Mouse (Mus musculus) MEL (cell line): ENCODE measurements around the gene Tmem132c. TPM values are rescaled to one million over a fixed set of nuclear protein-coding genes. Genes with fewer than 3 reads are reported as not detected.

Experiments used
- DNase-seq: peaks from one replicate; pipeline ENCODE4 v3.0.0; 2011; ENCODE audit warnings: low read depth, low spot score
- H3K27ac ChIP-seq: 2 replicates; pipeline ENCODE4 v1.5.1; 2012; ENCODE audit warnings: low read depth, mild to moderate bottlenecking, control low read depth, low read length, moderate library complexity; ENCODE audit not compliant: control insufficient read depth
- H3K27me3 ChIP-seq, 2 experiments: fragments of 150-350 bp in 1 of 2; sonication (generic) in 1 of 2; 2 replicates each; pipeline ENCODE4 v1.6.1; 2012; ENCODE audit warnings: low read length in 2 of 2, mild to moderate bottlenecking in 2 of 2, improper control_type of control experiment in 1 of 2, moderate library complexity in 1 of 2; ENCODE audit not compliant: insufficient read depth in 2 of 2, control insufficient read depth in 1 of 2
- H3K36me3 ChIP-seq, 2 experiments: 2 replicates each; pipeline ENCODE4 v1.6.1; 2012 to 2014; ENCODE audit warnings: low read length in 2 of 2, improper control_type of control experiment in 1 of 2, inconsistent platforms in 1 of 2, mild to moderate bottlenecking in 1 of 2; ENCODE audit not compliant: insufficient read depth in 2 of 2, control insufficient read depth in 1 of 2
- H3K4me1 ChIP-seq, 2 experiments: fragments of 150-350 bp in 1 of 2; sonication (generic) in 1 of 2; 2 replicates each; pipeline ENCODE4 v1.6.1; 2012; ENCODE audit warnings: low read length in 2 of 2, improper control_type of control experiment in 1 of 2, mild to moderate bottlenecking in 1 of 2; ENCODE audit not compliant: insufficient read depth in 2 of 2, control insufficient read depth in 1 of 2
- H3K4me3 ChIP-seq, 2 experiments: fragments of 150-350 bp in 1 of 2; sonication (generic) in 1 of 2; 2 replicates each; pipeline ENCODE4 v1.5.1; 2012; ENCODE audit warnings: low read depth in 2 of 2, low read length in 2 of 2, mild to moderate bottlenecking in 2 of 2, moderate library complexity in 2 of 2, control low read depth in 1 of 2, improper control_type of control experiment in 1 of 2; ENCODE audit not compliant: control insufficient read depth in 1 of 2, insufficient read depth in 1 of 2
- H3K79me2 ChIP-seq: 2 replicates; pipeline ENCODE4 v1.6.1; 2012; ENCODE audit warnings: mild to moderate bottlenecking, low read length, moderate library complexity; ENCODE audit not compliant: control insufficient read depth, poor library complexity, insufficient read depth
- H3K9ac ChIP-seq: 2 replicates; pipeline ENCODE4 v1.6.1; 2012; ENCODE audit warnings: low read depth, mild to moderate bottlenecking, control low read depth, low read length, moderate library complexity; ENCODE audit not compliant: control insufficient read depth, poor library complexity, severe bottlenecking
- H3K9me3 ChIP-seq: fragments of 150-350 bp; sonication (generic); replicated peaks from 2 replicates; pipeline ENCODE4 v1.6.1; 2012; ENCODE audit warnings: mild to moderate bottlenecking, low read length, improper control_type of control experiment, moderate library complexity; ENCODE audit not compliant: insufficient read depth
- BHLHE40 ChIP-seq: IDR thresholded peaks from 2 replicates; pipeline ENCODE4 v1.6.1; 2012; ENCODE audit warnings: low read depth, mild to moderate bottlenecking, inconsistent platforms, low read length, improper control_type of control experiment, borderline replicate concordance
- CHD2 ChIP-seq: IDR thresholded peaks from 2 replicates; pipeline ENCODE4 v1.6.1; 2011; ENCODE audit warnings: low read length, improper control_type of control experiment
- E2F4 ChIP-seq: IDR thresholded peaks from 2 replicates; pipeline ENCODE4 v1.6.1; 2011; ENCODE audit warnings: low read depth, low read length, improper control_type of control experiment, borderline replicate concordance
- EP300 ChIP-seq, 2 experiments: IDR thresholded peaks; 2 replicates each; pipeline ENCODE4 v1.6.1; 2011; ENCODE audit warnings: improper control_type of control experiment in 2 of 2, low read length in 2 of 2, low read depth in 1 of 2, mild to moderate bottlenecking in 1 of 2
- ETS1 ChIP-seq: IDR thresholded peaks from 2 replicates; pipeline ENCODE4 v1.6.1; 2012; ENCODE audit warnings: low read depth, mild to moderate bottlenecking, inconsistent platforms, low read length, improper control_type of control experiment, moderate library complexity
- GATA1 ChIP-seq: IDR thresholded peaks from 2 replicates; pipeline ENCODE4 v1.6.1; 2011; ENCODE audit warnings: low read depth, low read length, improper control_type of control experiment
- KAT2A ChIP-seq: conservative IDR thresholded peaks from 2 replicates; pipeline ENCODE4 v1.6.1; 2012; ENCODE audit warnings: low read depth, low read length, improper control_type of control experiment, inconsistent platforms
- MAFK ChIP-seq: IDR thresholded peaks from 2 replicates; pipeline ENCODE4 v1.6.1; 2011; ENCODE audit warnings: low read depth, mild to moderate bottlenecking, low read length, improper control_type of control experiment, borderline replicate concordance
- MAX ChIP-seq: IDR thresholded peaks from 2 replicates; pipeline ENCODE4 v1.6.1; 2011; ENCODE audit warnings: low read length, improper control_type of control experiment
- MAZ ChIP-seq: IDR thresholded peaks from 2 replicates; pipeline ENCODE4 v1.6.1; 2012; ENCODE audit warnings: low read depth, mild to moderate bottlenecking, inconsistent platforms, low read length, improper control_type of control experiment
- MYB ChIP-seq: IDR thresholded peaks from 2 replicates; pipeline ENCODE4 v1.6.1; 2011; ENCODE audit warnings: mild to moderate bottlenecking, low read depth, low read length, improper control_type of control experiment
- NELFE ChIP-seq: IDR thresholded peaks from 2 replicates; pipeline ENCODE4 v1.6.1; 2011; ENCODE audit warnings: low read depth, low read length, improper control_type of control experiment
- NRF1 ChIP-seq: IDR thresholded peaks from 2 replicates; pipeline ENCODE4 v1.6.1; 2014; ENCODE audit warnings: low read depth, mild to moderate bottlenecking, inconsistent platforms, low read length, improper control_type of control experiment, moderate library complexity; ENCODE audit not compliant: poor library complexity, insufficient read depth, severe bottlenecking
- RAD21 ChIP-seq: IDR thresholded peaks from 2 replicates; pipeline ENCODE4 v1.6.1; 2011; ENCODE audit warnings: mild to moderate bottlenecking, low read depth, low read length, improper control_type of control experiment
- RCOR1 ChIP-seq: IDR thresholded peaks from 2 replicates; pipeline ENCODE4 v1.6.1; 2012; ENCODE audit warnings: low read depth, mild to moderate bottlenecking, inconsistent platforms, low read length, improper control_type of control experiment
- SIN3A ChIP-seq: IDR thresholded peaks from 2 replicates; pipeline ENCODE4 v1.6.1; 2012; ENCODE audit warnings: low read length, improper control_type of control experiment, inconsistent platforms
- TAL1 ChIP-seq: IDR thresholded peaks from 2 replicates; pipeline ENCODE4 v1.6.1; 2012; ENCODE audit warnings: mild to moderate bottlenecking, inconsistent platforms, low read length, moderate library complexity, mixed read lengths
- TBP ChIP-seq: IDR thresholded peaks from 2 replicates; pipeline ENCODE4 v1.8.0; 2011; ENCODE audit warnings: low read depth, low read length, improper control_type of control experiment
- TCF12 ChIP-seq: IDR thresholded peaks from 2 replicates; pipeline ENCODE4 v1.6.1; 2014; ENCODE audit warnings: low read depth, mild to moderate bottlenecking, inconsistent platforms, low read length, improper control_type of control experiment, moderate library complexity
- USF1 ChIP-seq: IDR thresholded peaks from 2 replicates; pipeline ENCODE4 v1.6.1; 2014; ENCODE audit warnings: low read depth, mild to moderate bottlenecking, inconsistent platforms, low read length, improper control_type of control experiment, moderate library complexity
- ZKSCAN1 ChIP-seq: IDR thresholded peaks from 2 replicates; pipeline ENCODE4 v1.6.1; 2012; ENCODE audit warnings: low read depth, mild to moderate bottlenecking, inconsistent platforms, low read length, improper control_type of control experiment, moderate library complexity
- polyA plus RNA-seq, 2 experiments: library from polyadenylated mRNA; stranded (reverse) in 1 of 2; unstranded in 1 of 2; fragments of >175 nt in 1 of 2; fragments of >200 nt in 1 of 2; gene quantifications; 2 replicates each; pipeline versions ENCODE4 v1.2.1 to v1.2.4; 2012; ENCODE audit warnings: low replicate concordance in 2 of 2, low read depth in 1 of 2; ENCODE audit not compliant: insufficient read length in 2 of 2, insufficient read depth in 1 of 2, missing spikeins in 1 of 2
- total RNA-seq: library from RNA; depleted of rRNA; stranded (reverse); fragments of 300-350 nt; gene quantifications from 2 replicates; pipeline ENCODE4 v1.2.3, GENCODE M21; 2012

Tmem132c gene
- total and polyA plus RNA-seq, 3 experiments, result not detected

- Histone ChIP-seq H3K36me3 (no peaks in the 10 kb centered on the region), H3K9ac (no peak overlapping the region), H3K27me3 (no peaks in the 10 kb centered on the region), H3K27ac (no peak overlapping the region), H3K79me2 (no peaks in the 10 kb centered on the region), H3K4me1 (no peaks in the 10 kb centered on the region), H3K9me3 (no peaks in the 10 kb centered on the region), H3K4me3 (no peak overlapping the region)
- no peak for DNase-seq
- no peak for TF ChIP-seq MAFK
- no peak for TF ChIP-seq TCF12
- TF ChIP-seq ZKSCAN1, result no peak
- TF ChIP-seq MYB, result no peak
- no peak for TF ChIP-seq BHLHE40
- no peak for TF ChIP-seq NRF1
- TF ChIP-seq MAZ, result no peak
- TF ChIP-seq SIN3A, result no peak
- TF ChIP-seq E2F4, result no peak
- TF ChIP-seq USF1, result no peak
- TF ChIP-seq RAD21, result no peak
- TF ChIP-seq ETS1, result no peak
- no peak for TF ChIP-seq TAL1
- TF ChIP-seq RCOR1, result no peak
- no peak for TF ChIP-seq EP300 (IDR thresholded peaks at IDR 0.05; ENCODE audit: low read depth in 1 of 2, low read length in 2 of 2)
- no peak for TF ChIP-seq CHD2
- TF ChIP-seq TBP, result no peak
Measured at GRCm38 (mm10) chr5:127290461-127291250, 49.0 kb downstream of the Tmem132c start.

- Histone ChIP-seq H3K27me3 (no peaks in the 10 kb centered on the region), H3K4me3 (no peak overlapping the region), H3K9ac (no peak overlapping the region), H3K79me2 (no peaks in the 10 kb centered on the region), H3K36me3 (no peaks in the 10 kb centered on the region), H3K9me3 (no peaks in the 10 kb centered on the region), H3K4me1 (no peaks in the 10 kb centered on the region), H3K27ac (no peak overlapping the region)
- no peak for TF ChIP-seq MAX
- TF ChIP-seq NELFE, result no peak
- TF ChIP-seq CHD2, result no peak
- no peak for TF ChIP-seq TAL1
- no peak for TF ChIP-seq GATA1
- no peak for TF ChIP-seq KAT2A
- no peak for TF ChIP-seq USF1
- no peak for TF ChIP-seq MYB
- no peak for DNase-seq
Measured at GRCm38 (mm10) chr5:127291581-127291980, 50.0 kb downstream of the Tmem132c start.
